Mouse (Mus musculus) ovary, postnatal 36 days (tissue): ENCODE data around the gene Usp39.

Experiments used
- DNase-seq: peaks from one replicate; pipeline ENCODE4 v3.0.0; 2022; ENCODE audit warnings: low spot score, mixed read lengths

Usp39 gene

GRCm38 (mm10) chr6:72371571-72371970 lies 26.6 kb upstream of the Usp39 start:
- no peak for DNase-seq

GRCm38 (mm10) chr6:72371147-72371546 lies 26.2 kb upstream of the Usp39 start:
- no peak for DNase-seq

GRCm38 (mm10) chr6:72370091-72370490 lies 25.1 kb upstream of the Usp39 start:
- DNase-seq: peak; percentile 55

GRCm38 (mm10) chr6:72369557-72369956 lies 24.6 kb upstream of the Usp39 start:
- DNase-seq: no peak

GRCm38 (mm10) chr6:72367460-72367974 lies 22.5 kb upstream of the Usp39 start:
- DNase-seq: no peak

- no peak for DNase-seq
Measured at GRCm38 (mm10) chr6:72366844-72367443, 22.0 kb upstream of the Usp39 start, which contains the start of gene Rnf181. Gene Rnf181, minus strand, starts transcription at chr6:72366956.

- no peak for DNase-seq
Measured at GRCm38 (mm10) chr6:72366304-72366703, 21.3 kb upstream of the Usp39 start.

GRCm38 (mm10) chr6:72364985-72365384 lies 20.0 kb upstream of the Usp39 start:
- DNase-seq: no peak

- DNase-seq: no peak
Measured at GRCm38 (mm10) chr6:72364009-72364408, 19.0 kb upstream of the Usp39 start.

- DNase-seq: peak; percentile 90
Measured at GRCm38 (mm10) chr6:72362132-72363028, 17.4 kb upstream of the Usp39 start.

- no peak for DNase-seq
Measured at GRCm38 (mm10) chr6:72361121-72361551, 16.2 kb upstream of the Usp39 start.

- no peak for DNase-seq
Measured at GRCm38 (mm10) chr6:72360599-72360935, 15.6 kb upstream of the Usp39 start.

- DNase-seq: no peak
Measured at GRCm38 (mm10) chr6:72359891-72360598, 15.1 kb upstream of the Usp39 start.

GRCm38 (mm10) chr6:72359343-72359742 lies 14.4 kb upstream of the Usp39 start:
- DNase-seq: no peak

GRCm38 (mm10) chr6:72358086-72358764 lies 13.2 kb upstream of the Usp39 start:
- no peak for DNase-seq

- DNase-seq: no peak
Measured at GRCm38 (mm10) chr6:72357164-72358079, 12.4 kb upstream of the Usp39 start.

- no peak for DNase-seq
Measured at GRCm38 (mm10) chr6:72356001-72356532, 11.1 kb upstream of the Usp39 start.

- peak; percentile 85 for DNase-seq
Measured at GRCm38 (mm10) chr6:72355066-72355911, 10.3 kb upstream of the Usp39 start, which contains the start of gene Tmem150a. Gene Tmem150a, plus strand, starts transcription at chr6:72355447.

- DNase-seq: no peak
Measured at GRCm38 (mm10) chr6:72354025-72354424, 9.0 kb upstream of the Usp39 start.
